Mouse (Mus musculus): Measurements from ENCODE around the gene Ccdc142.

Ccdc142 gene

DNA sequence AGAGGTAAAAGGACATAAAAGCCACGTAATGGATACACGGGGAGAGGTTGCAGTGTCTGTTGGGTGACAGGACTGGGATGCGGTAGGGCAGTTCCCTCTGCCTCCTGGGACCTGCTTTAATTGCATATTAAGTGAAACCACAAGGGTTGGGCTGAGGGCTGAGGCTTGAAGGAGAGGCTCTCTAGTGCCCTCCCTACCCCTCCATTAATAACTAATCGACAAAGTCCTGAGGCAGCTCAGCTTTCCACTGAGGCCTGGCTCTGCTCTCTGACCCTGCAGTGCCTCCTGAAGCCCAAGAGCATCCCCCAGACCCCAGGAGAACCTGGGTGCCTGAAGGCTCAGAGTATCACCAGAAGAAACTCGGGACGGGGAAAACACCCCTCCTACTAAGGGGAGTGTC lies 16.9 kb upstream of the Ccdc142 start:
- DNase-seq (ENCODE audit: low read depth, low spot score): no peak

GRCm38 (mm10) chr6:83086121-83087035 lies 15.0 kb upstream of the Ccdc142 start, which contains the start of gene Lbx2:
Gene Lbx2, plus strand, starts transcription at chr6:83086367.
- DNase-seq (ENCODE audit: low read depth, low spot score): no peak

GRCm38 (mm10) chr6:83087205-83087925 lies 14.0 kb upstream of the Ccdc142 start:
- DNase-seq (ENCODE audit: low read depth, low spot score): no peak

GRCm38 (mm10) chr6:83087926-83088260 lies 13.5 kb upstream of the Ccdc142 start:
- no peak for DNase-seq (ENCODE audit: low read depth, low spot score)

DNA sequence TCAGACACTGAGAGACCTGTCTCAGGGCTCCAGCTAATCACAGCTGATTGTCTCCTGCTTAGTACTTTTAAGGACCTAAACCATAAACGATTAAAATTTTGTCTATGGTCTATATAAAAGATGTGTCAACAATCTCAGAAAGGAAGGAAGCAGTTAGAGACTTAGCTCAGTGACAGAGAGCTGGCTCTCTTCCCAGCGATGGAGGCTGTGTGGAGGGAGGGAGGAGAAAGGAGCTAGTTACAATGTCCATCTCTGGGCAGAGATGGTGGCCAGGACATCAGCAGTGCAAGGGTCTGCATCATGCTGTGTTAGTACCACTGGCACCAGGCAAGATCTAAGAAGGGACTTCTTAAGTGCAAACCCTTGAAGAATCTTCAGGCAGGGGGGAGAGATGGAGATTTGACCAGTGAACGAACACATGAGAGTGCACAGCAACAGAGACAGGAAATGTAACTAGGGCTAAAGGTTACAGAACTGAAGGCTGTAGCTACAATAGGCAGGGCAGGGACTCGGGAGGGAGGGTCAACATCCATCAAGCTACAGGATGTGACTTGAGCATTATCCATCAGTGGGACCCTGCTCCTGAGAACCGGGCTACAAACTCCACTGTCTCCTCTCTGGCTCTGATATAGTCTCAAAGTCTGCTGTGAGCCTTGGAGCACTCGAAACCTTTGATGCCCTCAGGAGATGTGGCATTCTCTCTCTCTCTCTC lies 8.8 kb upstream of the Ccdc142 start:
- no peak for DNase-seq (ENCODE audit: low read depth, low spot score)

GRCm38 (mm10) chr6:83095968-83096367 lies 5.4 kb upstream of the Ccdc142 start:
- no peak for DNase-seq (ENCODE audit: low read depth, low spot score)

- no peak for DNase-seq (ENCODE audit: low read depth, low spot score)
These were observed 3.0 kb upstream of the Ccdc142 start for GRCm38 (mm10) chr6:83098411-83098810.

- DNase-seq (ENCODE audit: low read depth, low spot score): no peak
These were observed 521 bp downstream of the Ccdc142 start for GRCm38 (mm10) chr6:83101688-83102556.

- DNase-seq (ENCODE audit: low read depth, low spot score): no peak
These were observed 1.8 kb downstream of the Ccdc142 start for GRCm38 (mm10) chr6:83103130-83103650.

DNA sequence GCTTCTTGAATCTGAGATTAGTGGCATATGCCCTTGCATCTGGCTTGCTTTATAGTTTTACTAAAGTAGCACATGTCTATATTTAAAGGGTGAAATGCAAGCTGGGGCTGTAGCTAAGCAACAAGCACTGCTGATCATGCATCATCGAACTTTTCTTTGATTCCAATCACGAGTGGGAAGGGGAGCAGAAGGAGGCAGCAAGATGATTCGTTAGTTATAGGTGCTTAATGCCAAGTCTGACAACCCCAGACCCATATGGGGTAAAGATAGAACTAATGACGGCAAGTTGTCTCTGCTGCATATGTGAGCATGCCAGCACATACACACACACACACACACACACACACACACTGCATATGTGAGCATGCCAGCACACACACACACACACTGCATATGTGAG lies 2.8 kb downstream of the Ccdc142 start:
- no peak for DNase-seq (ENCODE audit: low read depth, low spot score)

DNA sequence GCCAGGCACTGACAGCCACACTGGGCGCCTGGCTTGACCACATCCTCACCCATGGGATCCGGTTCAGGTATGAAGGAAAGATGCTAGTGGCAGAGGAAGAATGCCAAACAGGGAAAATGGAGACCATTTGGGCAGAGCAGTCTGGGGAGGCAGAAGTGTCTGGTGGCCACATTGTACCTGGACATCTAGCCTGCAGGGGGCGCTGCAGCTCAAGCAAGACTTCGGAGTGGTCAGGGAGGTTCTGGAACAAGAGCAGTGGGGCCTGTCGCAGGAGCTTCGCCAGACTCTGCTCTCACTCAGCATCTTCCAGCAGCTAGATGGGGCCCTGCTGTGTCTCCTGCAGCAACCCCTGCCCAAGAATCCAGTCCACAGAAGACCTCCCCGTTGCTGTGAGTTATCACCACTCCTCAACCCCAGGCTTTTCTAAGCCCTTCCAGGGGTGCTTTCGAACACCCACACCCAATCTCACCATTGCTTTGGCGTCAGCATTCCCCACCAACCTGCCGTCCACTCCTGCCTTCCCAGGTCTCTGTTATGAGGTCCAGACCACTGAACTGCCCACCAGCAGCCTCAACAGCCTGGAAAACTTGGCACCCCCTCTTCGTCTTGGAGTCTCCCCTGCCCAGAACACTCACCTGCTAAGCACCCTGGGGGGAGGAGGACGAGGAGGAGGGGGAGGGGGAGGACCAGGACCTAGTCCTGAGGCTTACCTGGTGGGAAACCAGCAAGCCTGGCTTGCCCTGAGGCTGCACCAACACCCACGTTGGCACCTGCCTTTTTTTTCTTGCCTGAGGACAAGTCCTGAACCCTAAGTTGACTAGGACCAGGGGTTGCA lies 6.4 kb downstream of the Ccdc142 start:
- peak; percentile 91 for DNase-seq (ENCODE audit: low read depth, low spot score)

DNA sequence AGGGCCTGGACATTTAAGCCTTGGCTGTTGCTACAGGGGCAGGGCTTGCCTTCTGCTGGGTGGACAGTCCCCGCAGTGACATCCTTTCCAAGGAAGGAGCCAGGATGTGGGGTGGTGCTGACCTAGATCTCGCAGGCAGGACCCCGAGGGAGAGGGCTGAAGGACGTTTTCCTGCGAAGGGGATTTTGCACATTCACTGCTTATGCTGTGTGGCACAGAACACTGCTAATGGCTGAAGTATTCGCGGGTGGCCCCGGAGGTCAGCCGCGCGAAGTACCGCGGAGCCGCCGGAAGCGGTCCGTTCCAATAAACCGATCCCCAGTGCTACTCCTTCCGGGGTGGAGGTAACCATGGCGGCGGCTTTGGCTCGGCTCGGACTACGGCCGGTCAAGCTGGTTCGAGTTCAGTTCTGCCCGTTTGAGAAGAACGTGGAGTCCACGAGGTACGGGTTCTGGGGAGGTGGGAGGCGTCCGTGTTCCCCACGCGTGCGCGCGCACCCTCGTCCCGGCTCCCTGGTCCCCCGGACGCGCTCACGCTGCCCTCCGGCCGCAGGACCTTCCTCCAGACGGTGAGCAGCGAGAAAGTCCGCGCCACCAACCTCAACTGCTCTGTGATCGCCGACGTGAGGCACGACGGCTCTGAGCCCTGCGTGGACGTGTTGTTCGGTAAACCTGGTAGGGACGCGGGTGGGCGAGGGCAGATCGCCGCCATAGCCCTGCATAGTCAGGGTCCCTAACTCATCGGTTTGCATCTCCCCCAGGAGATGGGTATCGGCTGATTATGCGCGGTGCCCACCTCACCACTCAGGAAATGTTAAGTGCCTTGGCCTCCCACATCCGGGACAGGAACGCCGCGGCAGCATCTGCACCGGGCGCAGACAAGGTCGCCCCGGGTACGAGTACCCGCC lies 7.6 kb downstream of the Ccdc142 start, which contains the start of gene Mrpl53:
Gene Mrpl53, plus strand, starts transcription at position 279 of the 907 bp plus-strand sequence.
- peak; percentile 64 for DNase-seq (ENCODE audit: low read depth, low spot score)

- no peak for DNase-seq (ENCODE audit: low read depth, low spot score)
These were observed 10.2 kb downstream of the Ccdc142 start for GRCm38 (mm10) chr6:83111510-83112136.

DNA sequence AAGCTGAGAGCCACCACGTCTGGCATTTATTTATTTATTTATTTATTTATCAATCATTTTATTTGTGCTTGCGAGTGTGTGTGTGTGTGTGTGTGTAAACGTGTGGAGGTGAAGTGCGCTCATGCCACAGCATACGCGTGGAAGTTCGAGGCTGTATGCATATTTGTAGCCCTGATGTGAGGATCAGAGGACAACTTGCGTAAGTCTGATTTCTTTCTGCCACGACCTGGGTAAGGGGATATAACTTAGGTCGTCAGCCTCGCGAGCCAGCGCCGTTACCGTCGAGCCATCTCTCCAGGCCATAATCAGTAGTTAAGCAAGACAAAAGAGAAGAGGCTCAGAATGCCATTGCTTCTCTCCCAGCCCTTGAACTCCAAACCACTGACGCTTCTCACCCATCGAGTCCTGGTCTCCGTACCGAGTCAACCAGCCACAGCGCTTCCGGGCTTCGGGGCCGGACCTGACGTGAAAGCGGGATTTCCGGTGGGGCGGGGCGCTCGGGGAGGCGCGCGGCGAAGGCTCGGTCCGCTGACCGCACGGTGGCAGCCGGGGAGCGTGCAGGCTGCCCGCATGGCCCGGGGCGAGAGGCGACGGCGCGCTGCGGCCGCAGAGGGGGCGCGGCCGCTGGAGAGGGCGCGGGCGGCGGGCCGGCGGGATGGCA lies 13.7 kb downstream of the Ccdc142 start, which contains the start of gene Mogs:
Gene Mogs, plus strand, starts transcription at position 486 of the 661 bp plus-strand sequence.
- peak; percentile 79 for DNase-seq (ENCODE audit: low read depth, low spot score)

DNA sequence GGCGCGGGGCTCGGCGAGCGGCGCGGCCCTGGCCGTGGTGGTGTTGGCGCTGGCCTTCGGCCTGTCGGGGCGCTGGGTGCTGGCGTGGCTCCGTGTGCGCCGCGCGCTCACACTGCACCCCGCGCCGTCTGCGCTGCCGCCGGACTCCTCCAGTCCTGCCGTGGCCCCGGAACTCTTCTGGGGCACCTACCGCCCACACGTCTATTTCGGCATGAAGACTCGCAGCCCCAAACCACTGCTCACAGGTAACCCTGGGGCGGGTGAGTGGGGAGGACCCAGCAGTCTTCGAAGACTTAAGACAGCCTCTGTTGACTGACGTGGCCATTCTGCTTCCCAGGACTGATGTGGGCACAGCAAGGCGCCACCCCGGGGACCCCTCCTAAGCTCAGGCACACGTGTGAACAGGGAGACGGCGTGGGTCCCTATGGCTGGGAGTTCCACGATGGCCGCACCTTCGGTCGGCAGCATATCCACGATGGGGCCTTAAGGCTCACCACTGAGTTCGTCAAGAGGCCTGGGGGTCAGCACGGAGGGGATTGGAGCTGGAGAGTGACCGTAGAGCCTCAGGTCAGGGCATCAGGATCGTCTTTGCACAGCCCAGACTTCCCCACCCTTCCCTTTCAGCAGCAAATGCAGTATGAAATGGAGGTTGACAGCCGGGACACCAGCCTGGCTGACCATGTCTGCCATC lies 14.4 kb downstream of the Ccdc142 start:
- no peak for DNase-seq (ENCODE audit: low read depth, low spot score)

DNA sequence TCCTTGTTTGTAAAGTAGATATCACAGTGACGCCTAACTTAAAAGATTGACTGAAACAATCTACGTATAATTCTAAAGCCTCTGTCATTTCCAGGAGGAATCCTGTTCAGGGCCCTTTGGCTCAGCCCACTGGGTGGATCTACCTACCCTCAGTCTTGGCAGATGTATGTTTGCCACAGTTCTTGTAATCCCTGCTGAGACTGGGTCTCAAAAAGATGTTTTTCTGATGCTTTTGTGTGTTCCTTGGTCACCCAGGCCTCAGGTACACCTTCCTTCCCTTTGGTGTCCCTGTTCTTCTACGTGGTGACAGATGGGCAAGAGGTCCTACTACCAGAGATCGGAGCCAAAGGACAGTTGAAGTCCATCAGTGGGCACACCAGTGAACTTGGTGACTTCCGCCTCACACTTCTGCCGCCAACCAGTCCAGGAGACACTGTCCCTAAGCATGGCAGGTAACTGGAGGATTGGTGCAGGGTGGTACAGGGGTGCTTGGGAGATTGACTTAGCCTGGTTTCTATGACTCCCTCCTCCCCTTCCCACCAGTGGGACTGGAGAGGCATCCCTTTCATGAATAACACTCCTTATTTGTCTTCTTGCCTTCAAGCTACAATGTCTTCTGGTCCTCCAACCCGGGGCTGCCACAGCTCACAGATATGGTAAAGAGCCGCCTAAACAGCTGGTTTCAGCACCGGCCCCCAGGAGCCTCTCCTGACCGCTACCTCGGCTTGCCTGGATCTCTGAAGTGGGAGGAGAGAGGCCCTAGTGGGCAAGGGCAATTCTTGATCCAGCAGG lies 15.2 kb downstream of the Ccdc142 start:
- no peak for DNase-seq (ENCODE audit: low read depth, low spot score)

GRCm38 (mm10) chr6:83117165-83117438 lies 15.7 kb downstream of the Ccdc142 start:
- no peak for DNase-seq (ENCODE audit: low read depth, low spot score)

Measured in ES-CJ7 (cell line).